Mouse (Mus musculus): Measurements from ENCODE around the gene Lhfp.

GRCm38 (mm10) chr3:53087156-53087805, 46.0 kb downstream of the Lhfp start:
- TF ChIP-seq CTCF (IDR thresholded peaks at IDR 0.05; ENCODE audit: control insufficient read depth, insufficient read depth, insufficient replicate concordance, low read depth, low read length) (no peak), POLR2A (IDR thresholded peaks at IDR 0.05; ENCODE audit: control insufficient read depth, low read depth, low read length) (no peak)

Data from testis, adult 2 months (tissue).